Mouse (Mus musculus): ENCODE data around the gene Nav1. TPM values are rescaled to one million over a fixed set of nuclear protein-coding genes. Genes with fewer than 3 reads are reported as not detected.
"Not testable (repeated sequence)": the region's sequence is repeated elsewhere in the genome, so short reads cannot be mapped to it uniquely, and the experiment has no call there.

Gene Nav1
- polyA plus RNA-seq, 1 experiment from 2014 or later, result 1.1 TPM

DNA sequence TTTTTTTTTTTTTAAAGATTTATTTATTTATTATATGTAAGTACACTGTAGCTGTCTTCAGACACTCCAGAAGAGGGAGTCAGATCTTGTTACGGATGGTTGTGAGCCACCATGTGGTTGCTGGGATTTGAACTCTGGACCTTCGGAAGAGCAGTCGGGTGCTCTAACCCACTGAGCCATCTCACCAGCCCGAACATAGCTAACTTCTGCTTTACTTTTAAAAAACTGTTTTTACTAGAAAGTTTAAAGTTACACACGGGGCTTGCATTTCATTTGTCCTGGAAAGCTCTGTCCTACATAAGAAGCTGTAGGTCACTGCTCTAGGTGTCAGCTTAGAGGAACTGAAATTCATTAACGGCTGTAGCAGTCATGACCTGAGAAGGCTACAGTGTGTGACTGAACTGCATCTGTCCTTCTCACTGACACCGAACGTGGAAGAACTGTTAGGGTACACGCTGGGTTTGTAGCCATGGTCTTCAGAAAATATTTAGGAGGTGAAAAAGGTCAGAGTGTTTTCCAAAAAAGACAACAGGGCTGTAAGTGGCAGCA lies 122.5 kb downstream of the Nav1 start:
- 70% methylated on average over 8 of the region's 9 CpGs for WGBS (ENCODE audit: insufficient replicate concordance)
- not testable (repeated sequence) for H3K9me3 ChIP-seq (replicated peaks; ENCODE audit: control insufficient read depth, low read length); H3K27me3 ChIP-seq (ENCODE audit: control insufficient read depth, insufficient read depth, low read depth, low read length); H3K36me3 ChIP-seq (ENCODE audit: control insufficient read depth, insufficient read depth); H3K4me1 ChIP-seq (ENCODE audit: control insufficient read depth, low read depth, low read length); H3K27ac ChIP-seq (ENCODE audit: low read length); H3K9ac ChIP-seq (ENCODE audit: low read depth, low read length); H3K4me3 ChIP-seq (ENCODE audit: low read depth, low read length); H3K4me2 ChIP-seq (ENCODE audit: low read depth, low read length); ATAC-seq (ENCODE audit: low read depth)

GRCm38 (mm10) chr1:135483971-135484370 lies 123.1 kb downstream of the Nav1 start:
- Histone ChIP-seq H3K36me3 (ENCODE audit: control insufficient read depth, insufficient read depth) (no peaks in the 10 kb centered on the region), H3K4me1 (ENCODE audit: control insufficient read depth, low read depth, low read length) (no peaks in the 10 kb centered on the region), H3K27me3 (ENCODE audit: control insufficient read depth, insufficient read depth, low read depth, low read length) (no peaks in the 10 kb centered on the region), H3K9ac (ENCODE audit: low read depth, low read length) (no peak overlapping the region), H3K4me2 (ENCODE audit: low read depth, low read length) (no peak overlapping the region), H3K27ac (ENCODE audit: low read length) (no peak overlapping the region), H3K4me3 (ENCODE audit: low read depth, low read length) (no peak overlapping the region), H3K9me3 (replicated peaks; ENCODE audit: control insufficient read depth, low read length) (no peaks in the 10 kb centered on the region)
- 71% methylated on average over 6 of the region's 6 CpGs for WGBS (ENCODE audit: insufficient replicate concordance)
- no peak for ATAC-seq (ENCODE audit: low read depth)

DNA sequence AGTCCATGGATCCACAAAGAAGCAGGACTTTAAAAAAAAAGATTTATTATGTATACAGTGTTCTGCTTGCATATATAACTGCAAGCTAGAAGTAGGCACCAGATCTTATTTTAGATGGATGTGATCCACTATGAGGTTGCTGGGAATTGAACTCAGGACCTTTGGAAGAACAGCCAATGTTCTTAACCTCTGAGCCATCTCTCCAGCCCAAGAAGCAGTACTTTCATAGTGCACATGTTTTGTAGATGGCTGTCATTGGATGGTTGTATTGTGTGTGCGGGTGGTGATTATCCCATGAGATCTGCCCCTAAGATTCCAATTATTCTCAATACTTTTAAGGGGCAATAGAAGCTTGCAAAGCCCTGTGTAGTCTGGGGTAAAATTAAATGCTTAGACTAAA lies 124.4 kb downstream of the Nav1 start:
- no peak for ATAC-seq (ENCODE audit: low read depth)
- no peaks in the 10 kb centered on the region for H3K9me3 ChIP-seq (replicated peaks; ENCODE audit: control insufficient read depth, low read length)
- H3K27ac ChIP-seq (ENCODE audit: low read length), result no peak overlapping the region
- no peak overlapping the region for H3K4me2 ChIP-seq (ENCODE audit: low read depth, low read length)
- no peaks in the 10 kb centered on the region for H3K4me1 ChIP-seq (ENCODE audit: control insufficient read depth, low read depth, low read length)
- no peaks in the 10 kb centered on the region for H3K36me3 ChIP-seq (ENCODE audit: control insufficient read depth, insufficient read depth)
- 67% methylated on average over 1 of the region's 1 CpGs for WGBS (ENCODE audit: insufficient replicate concordance)
- no peak overlapping the region for H3K9ac ChIP-seq (ENCODE audit: low read depth, low read length)
- no peaks in the 10 kb centered on the region for H3K27me3 ChIP-seq (ENCODE audit: control insufficient read depth, insufficient read depth, low read depth, low read length)
- no peak overlapping the region for H3K4me3 ChIP-seq (ENCODE audit: low read depth, low read length)

DNA sequence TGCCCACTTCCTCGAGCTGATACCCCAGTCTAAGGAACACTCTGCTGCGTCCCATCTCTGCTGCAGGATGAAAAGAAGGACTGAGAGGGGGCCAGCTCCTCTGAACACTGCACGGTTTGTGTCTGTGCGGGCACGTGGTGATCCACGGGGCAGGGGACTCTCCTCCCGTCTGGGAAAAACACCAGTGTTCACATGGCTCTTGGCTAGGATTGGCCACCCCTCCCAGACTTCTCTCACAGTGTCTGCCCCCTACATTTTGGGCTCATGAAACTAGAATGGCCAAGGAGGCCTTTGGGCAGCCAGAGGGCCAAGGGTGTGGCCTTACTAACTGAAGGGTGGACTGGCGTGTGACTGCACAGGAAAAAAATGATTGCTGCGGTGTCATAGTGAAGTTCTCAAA lies 125.4 kb downstream of the Nav1 start:
- H3K27me3 ChIP-seq (ENCODE audit: control insufficient read depth, insufficient read depth, low read depth, low read length), result no peaks in the 10 kb centered on the region
- no peak overlapping the region for H3K4me2 ChIP-seq (ENCODE audit: low read depth, low read length)
- no peak overlapping the region for H3K4me3 ChIP-seq (ENCODE audit: low read depth, low read length)
- ATAC-seq (ENCODE audit: low read depth), result no peak
- no peak overlapping the region for H3K9ac ChIP-seq (ENCODE audit: low read depth, low read length)
- no peaks in the 10 kb centered on the region for H3K4me1 ChIP-seq (ENCODE audit: control insufficient read depth, low read depth, low read length)
- 70% methylated on average over 9 of the region's 9 CpGs for WGBS (ENCODE audit: insufficient replicate concordance)
- H3K36me3 ChIP-seq (ENCODE audit: control insufficient read depth, insufficient read depth), result no peaks in the 10 kb centered on the region
- H3K9me3 ChIP-seq (replicated peaks; ENCODE audit: control insufficient read depth, low read length), result no peaks in the 10 kb centered on the region
- no peak overlapping the region for H3K27ac ChIP-seq (ENCODE audit: low read length)

DNA sequence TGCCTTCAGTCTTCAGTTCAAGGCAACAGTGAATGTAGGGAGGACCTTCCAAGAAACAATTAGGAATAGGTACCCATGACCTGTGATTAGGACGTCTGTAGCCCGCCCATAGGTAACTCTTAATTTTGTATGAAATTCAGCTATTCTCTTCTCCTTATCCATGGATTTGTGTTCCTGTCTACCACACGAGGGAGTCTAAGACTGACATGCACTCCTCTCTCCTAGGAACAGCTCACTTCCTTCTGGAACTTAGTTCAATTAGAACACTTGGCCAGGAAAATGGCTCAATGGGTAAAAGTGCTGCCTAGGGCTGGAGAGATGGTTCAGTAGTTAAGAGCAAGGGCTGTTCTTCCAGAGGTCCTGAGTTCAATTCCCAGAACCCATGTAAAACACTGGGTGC lies 126.3 kb downstream of the Nav1 start:
- Histone ChIP-seq H3K9ac (ENCODE audit: low read depth, low read length) (no peak overlapping the region), H3K27me3 (ENCODE audit: control insufficient read depth, insufficient read depth, low read depth, low read length) (no peaks in the 10 kb centered on the region), H3K27ac (ENCODE audit: low read length) (no peak overlapping the region), H3K36me3 (ENCODE audit: control insufficient read depth, insufficient read depth) (no peaks in the 10 kb centered on the region), H3K9me3 (replicated peaks; ENCODE audit: control insufficient read depth, low read length) (no peaks in the 10 kb centered on the region), H3K4me2 (ENCODE audit: low read depth, low read length) (no peak overlapping the region), H3K4me1 (ENCODE audit: control insufficient read depth, low read depth, low read length) (no peaks in the 10 kb centered on the region), H3K4me3 (ENCODE audit: low read depth, low read length) (no peak overlapping the region)
- WGBS (ENCODE audit: insufficient replicate concordance), result 45% methylated on average over 3 of the region's 3 CpGs
- ATAC-seq (ENCODE audit: low read depth), result no peak

DNA sequence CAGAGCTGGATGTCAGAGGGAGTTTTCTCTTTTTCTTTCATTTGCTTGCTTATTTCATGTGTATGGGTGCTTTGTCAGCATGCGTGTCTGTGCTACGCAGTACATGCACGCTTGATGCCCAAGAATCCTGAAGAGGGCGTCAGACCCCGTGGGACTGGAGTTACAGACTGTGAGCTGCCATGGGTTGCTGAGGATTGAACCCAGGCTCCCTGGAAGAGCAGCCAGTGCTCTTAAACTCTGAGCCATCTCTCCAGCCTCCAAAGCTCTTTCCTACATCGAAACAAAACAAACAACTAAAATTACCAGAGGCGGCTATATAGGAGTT lies 131.6 kb downstream of the Nav1 start:
- H3K9me3 ChIP-seq (replicated peaks; ENCODE audit: control insufficient read depth, low read length), result no peaks in the 10 kb centered on the region
- H3K4me2 ChIP-seq (ENCODE audit: low read depth, low read length), result no peak overlapping the region
- ATAC-seq (ENCODE audit: low read depth), result no peak
- no peaks in the 10 kb centered on the region for H3K4me1 ChIP-seq (ENCODE audit: control insufficient read depth, low read depth, low read length)
- no peak overlapping the region for H3K9ac ChIP-seq (ENCODE audit: low read depth, low read length)
- H3K36me3 ChIP-seq (ENCODE audit: control insufficient read depth, insufficient read depth), result no peaks in the 10 kb centered on the region
- no peak overlapping the region for H3K4me3 ChIP-seq (ENCODE audit: low read depth, low read length)
- 72% methylated on average over 7 of the region's 7 CpGs for WGBS (ENCODE audit: insufficient replicate concordance)
- H3K27ac ChIP-seq (ENCODE audit: low read length), result no peak overlapping the region
- no peaks in the 10 kb centered on the region for H3K27me3 ChIP-seq (ENCODE audit: control insufficient read depth, insufficient read depth, low read depth, low read length)

GRCm38 (mm10) chr1:135474861-135475570 lies 132.1 kb downstream of the Nav1 start:
- H3K27ac ChIP-seq (ENCODE audit: low read length), result no peak overlapping the region
- H3K9me3 ChIP-seq (replicated peaks; ENCODE audit: control insufficient read depth, low read length), result no peaks in the 10 kb centered on the region
- 70% methylated on average over 15 of the region's 15 CpGs for WGBS (ENCODE audit: insufficient replicate concordance)
- H3K36me3 ChIP-seq (ENCODE audit: control insufficient read depth, insufficient read depth), result no peaks in the 10 kb centered on the region
- H3K9ac ChIP-seq (ENCODE audit: low read depth, low read length), result no peak overlapping the region
- H3K4me2 ChIP-seq (ENCODE audit: low read depth, low read length), result no peak overlapping the region
- no peak for ATAC-seq (ENCODE audit: low read depth)
- H3K4me3 ChIP-seq (ENCODE audit: low read depth, low read length), result no peak overlapping the region
- no peaks in the 10 kb centered on the region for H3K4me1 ChIP-seq (ENCODE audit: control insufficient read depth, low read depth, low read length)
- H3K27me3 ChIP-seq (ENCODE audit: control insufficient read depth, insufficient read depth, low read depth, low read length), result no peaks in the 10 kb centered on the region

DNA sequence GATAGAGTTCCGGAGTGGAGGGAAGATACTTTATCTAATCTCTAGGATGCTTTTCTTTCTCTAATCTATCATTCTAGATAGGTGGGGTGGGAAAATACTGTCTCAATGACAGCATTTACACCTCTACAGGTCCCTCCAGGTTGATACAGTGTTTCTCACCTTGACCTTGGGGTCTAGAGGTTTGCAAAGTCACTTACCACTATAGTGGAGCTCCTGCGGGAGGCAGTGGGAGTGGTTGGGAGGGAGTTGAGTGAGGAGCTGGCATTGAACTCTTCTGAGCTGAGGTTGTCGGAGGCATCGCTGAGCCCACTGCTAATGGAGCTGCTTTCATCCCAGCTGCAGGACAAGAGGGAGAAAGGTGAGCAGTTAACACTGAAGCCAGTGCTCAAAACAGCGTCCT lies 134.6 kb downstream of the Nav1 start:
- no peaks in the 10 kb centered on the region for H3K9me3 ChIP-seq (replicated peaks; ENCODE audit: control insufficient read depth, low read length)
- H3K4me1 ChIP-seq (ENCODE audit: control insufficient read depth, low read depth, low read length), result no peaks in the 10 kb centered on the region
- no peak overlapping the region for H3K27ac ChIP-seq (ENCODE audit: low read length)
- no peaks in the 10 kb centered on the region for H3K27me3 ChIP-seq (ENCODE audit: control insufficient read depth, insufficient read depth, low read depth, low read length)
- no peak for ATAC-seq (ENCODE audit: low read depth)
- no peak overlapping the region for H3K4me3 ChIP-seq (ENCODE audit: low read depth, low read length)
- WGBS (ENCODE audit: insufficient replicate concordance), result 68% methylated on average over 5 of the region's 5 CpGs
- H3K36me3 ChIP-seq (ENCODE audit: control insufficient read depth, insufficient read depth), result no peaks in the 10 kb centered on the region
- no peak overlapping the region for H3K9ac ChIP-seq (ENCODE audit: low read depth, low read length)
- no peak overlapping the region for H3K4me2 ChIP-seq (ENCODE audit: low read depth, low read length)

DNA sequence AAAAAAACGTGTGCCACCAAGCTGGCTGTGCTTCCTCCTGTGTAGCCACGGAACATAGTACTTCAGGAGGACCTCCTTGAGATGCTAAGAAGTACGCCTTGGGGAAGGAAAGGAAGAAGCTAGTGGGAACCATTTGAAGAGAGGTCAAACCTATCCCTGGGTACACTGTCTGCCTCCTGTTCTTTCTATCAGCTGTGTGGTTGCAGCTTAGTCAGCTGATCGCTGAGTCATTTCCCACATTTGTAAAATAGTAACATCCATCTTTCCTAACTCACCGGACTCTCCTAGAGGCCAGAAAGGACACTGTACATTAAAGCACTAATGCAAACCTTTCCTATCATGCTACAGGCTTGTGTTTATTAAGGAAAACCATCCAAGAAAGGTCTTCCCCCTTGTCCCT lies 135.4 kb downstream of the Nav1 start:
- ATAC-seq (ENCODE audit: low read depth), result no peak
- Histone ChIP-seq H3K36me3 (ENCODE audit: control insufficient read depth, insufficient read depth) (no peaks in the 10 kb centered on the region), H3K4me1 (ENCODE audit: control insufficient read depth, low read depth, low read length) (no peaks in the 10 kb centered on the region), H3K27ac (ENCODE audit: low read length) (no peak overlapping the region), H3K27me3 (ENCODE audit: control insufficient read depth, insufficient read depth, low read depth, low read length) (no peaks in the 10 kb centered on the region), H3K4me3 (ENCODE audit: low read depth, low read length) (no peak overlapping the region), H3K9me3 (replicated peaks; ENCODE audit: control insufficient read depth, low read length) (no peaks in the 10 kb centered on the region), H3K9ac (ENCODE audit: low read depth, low read length) (no peak overlapping the region), H3K4me2 (ENCODE audit: low read depth, low read length) (no peak overlapping the region)
- WGBS (ENCODE audit: insufficient replicate concordance), result 49% methylated on average over 5 of the region's 5 CpGs
